Mouse (Mus musculus) myocyte (in vitro differentiated cells): Measurements from ENCODE around the gene Dock4. TPM values are rescaled to one million over a fixed set of nuclear protein-coding genes. Genes with fewer than 3 reads are reported as not detected.

ENCODE experiments used
- H3K27me3 ChIP-seq: one replicate; pipeline ENCODE4 v1.6.1; 2011; ENCODE audit not compliant: control insufficient read depth, insufficient read depth, insufficient read length
- H3K36me3 ChIP-seq: one replicate; pipeline ENCODE4 v1.6.1; 2011; ENCODE audit not compliant: control insufficient read depth, insufficient read depth
- H3K4me2 ChIP-seq: one replicate; pipeline ENCODE4 v1.6.1; 2011; ENCODE audit warnings: low read depth, control low read depth
- H3K4me3 ChIP-seq: one replicate; pipeline ENCODE4 v1.5.1; 2011; ENCODE audit warnings: mild to moderate bottlenecking, control low read depth, moderate library complexity
- H3K79me2 ChIP-seq: one replicate; pipeline ENCODE4 v1.6.1; 2011; ENCODE audit not compliant: control insufficient read depth, insufficient read depth
- H3ac ChIP-seq: one replicate; pipeline ENCODE4 v1.6.1; 2011; ENCODE audit not compliant: control insufficient read depth, insufficient read length
- CEBPB ChIP-seq: IDR thresholded peaks from 2 replicates; pipeline ENCODE4 v1.6.1; 2011; ENCODE audit warnings: mild to moderate bottlenecking, moderate library complexity; ENCODE audit not compliant: poor library complexity, insufficient read depth, severe bottlenecking
- E2F4 ChIP-seq: IDR thresholded peaks from one replicate; pipeline ENCODE4 v1.6.1; 2011; ENCODE audit warnings: mild to moderate bottlenecking, control low read depth, moderate library complexity; ENCODE audit not compliant: insufficient read depth
- MAX ChIP-seq: IDR thresholded peaks from one replicate; pipeline ENCODE4 v1.6.1; 2011; ENCODE audit warnings: low read depth, mild to moderate bottlenecking, control low read depth
- MYOD1 ChIP-seq, 3 experiments: IDR thresholded peaks; one replicate each; pipeline ENCODE4 v1.6.1; 2011; ENCODE audit warnings: control low read depth in 2 of 3, low read depth in 2 of 3, mild to moderate bottlenecking in 2 of 3, moderate library complexity in 1 of 3; ENCODE audit not compliant: insufficient read length in 2 of 3, control insufficient read depth in 1 of 3
- MYOG ChIP-seq, 3 experiments: IDR thresholded peaks; one replicate each; pipeline ENCODE4 v1.6.1; 2011; ENCODE audit warnings: control low read depth in 2 of 3, low read depth in 2 of 3, mild to moderate bottlenecking in 2 of 3; ENCODE audit not compliant: insufficient read length in 2 of 3, control insufficient read depth in 1 of 3, insufficient read depth in 1 of 3
- POLR2A ChIP-seq: IDR thresholded peaks from one replicate; pipeline ENCODE4 v1.6.1; 2011; ENCODE audit warnings: low read depth, mild to moderate bottlenecking, control low read depth, moderate library complexity; ENCODE audit not compliant: insufficient read length
- POLR2AphosphoS2 ChIP-seq: IDR thresholded peaks from one replicate; pipeline ENCODE4 v1.6.1; 2011; ENCODE audit warnings: low read depth, control low read depth; ENCODE audit not compliant: insufficient read length
- REST ChIP-seq: IDR thresholded peaks from one replicate; pipeline ENCODE4 v1.6.1; 2011; ENCODE audit warnings: mild to moderate bottlenecking, control low read depth, moderate library complexity; ENCODE audit not compliant: insufficient read depth, insufficient read length
- SRF ChIP-seq: IDR thresholded peaks from one replicate; pipeline ENCODE4 v1.6.1; 2011; ENCODE audit warnings: low read depth; ENCODE audit not compliant: control insufficient read depth, insufficient read length
- TCF12 ChIP-seq: IDR thresholded peaks from one replicate; pipeline ENCODE4 v1.6.1; 2011; ENCODE audit warnings: mild to moderate bottlenecking, control low read depth; ENCODE audit not compliant: poor library complexity, insufficient read depth, severe bottlenecking
- TCF3 ChIP-seq: IDR thresholded peaks from one replicate; pipeline ENCODE4 v1.6.1; 2011; ENCODE audit warnings: low read depth, control low read depth; ENCODE audit not compliant: insufficient read length
- USF1 ChIP-seq: IDR thresholded peaks from one replicate; pipeline ENCODE4 v1.6.1; 2011; ENCODE audit warnings: low read depth, mild to moderate bottlenecking, control low read depth, moderate library complexity
- polyA plus RNA-seq: library from polyadenylated mRNA; unstranded; fragments of >200 nt; fragmentation: generic; extraction: Trizol; gene quantifications from one replicate; pipeline ENCODE4 v1.2.1, GENCODE M21; 2012; ENCODE audit warnings: missing spikeins

Gene Dock4
- polyA plus RNA-seq, 1 experiment, result 0.73 TPM

- Histone ChIP-seq H3K4me3 (no peak overlapping the region), H3K36me3 (no peaks in the 10 kb centered on the region), H3K27me3 (no peaks in the 10 kb centered on the region), H3K79me2 (no peaks in the 10 kb centered on the region), H3ac (no peak overlapping the region), H3K4me2 (no peak overlapping the region)
- TF ChIP-seq CEBPB, result peak; percentile 75
- no peak for TF ChIP-seq REST
Measured at GRCm38 (mm10) chr12:40582059-40582458, 136.3 kb downstream of the Dock4 start.

- H3K79me2 ChIP-seq, result no peaks in the 10 kb centered on the region
- TF ChIP-seq POLR2A (no peak), MYOD1 (IDR thresholded peaks at IDR 0.05; ENCODE audit: control insufficient read depth in 1 of 3, insufficient read length in 2 of 3, low read depth in 2 of 3) (no peak), MYOG (IDR thresholded peaks at IDR 0.05; ENCODE audit: control insufficient read depth in 1 of 3, insufficient read depth in 1 of 3, insufficient read length in 2 of 3, low read depth in 2 of 3) (no peak), SRF (no peak)
- no peak overlapping the region for H3K4me3 ChIP-seq
- no peak overlapping the region for H3ac ChIP-seq
- H3K36me3 ChIP-seq, result no peaks in the 10 kb centered on the region
- H3K27me3 ChIP-seq, result no peaks in the 10 kb centered on the region
- no peak overlapping the region for H3K4me2 ChIP-seq
Measured at GRCm38 (mm10) chr12:40584526-40585289, 139.0 kb downstream of the Dock4 start.

GRCm38 (mm10) chr12:40585456-40586141, 139.8 kb downstream of the Dock4 start:
- no peak overlapping the region for H3K4me2 ChIP-seq
- H3K27me3 ChIP-seq, result no peaks in the 10 kb centered on the region
- no peak overlapping the region for H3K4me3 ChIP-seq
- no peaks in the 10 kb centered on the region for H3K79me2 ChIP-seq
- H3ac ChIP-seq, result no peak overlapping the region
- no peaks in the 10 kb centered on the region for H3K36me3 ChIP-seq
- TF ChIP-seq REST, result no peak
- no peak for TF ChIP-seq MYOD1 (IDR thresholded peaks at IDR 0.05; ENCODE audit: control insufficient read depth in 1 of 3, insufficient read length in 2 of 3, low read depth in 2 of 3)
- TF ChIP-seq SRF, result no peak
- no peak for TF ChIP-seq USF1
- TF ChIP-seq MYOG (IDR thresholded peaks at IDR 0.05; ENCODE audit: control insufficient read depth in 1 of 3, insufficient read depth in 1 of 3, insufficient read length in 2 of 3, low read depth in 2 of 3), result no peak
- no peak for TF ChIP-seq MAX
- no peak for TF ChIP-seq E2F4

GRCm38 (mm10) chr12:40594161-40594560, 148.4 kb downstream of the Dock4 start:
- no peak overlapping the region for H3K4me3 ChIP-seq
- no peaks in the 10 kb centered on the region for H3K79me2 ChIP-seq
- no peak overlapping the region for H3K4me2 ChIP-seq
- no peak overlapping the region for H3ac ChIP-seq
- no peaks in the 10 kb centered on the region for H3K36me3 ChIP-seq
- TF ChIP-seq TCF12 (no peak), POLR2A (no peak), E2F4 (no peak), SRF (no peak), CEBPB (no peak), MYOD1 (IDR thresholded peaks at IDR 0.05; ENCODE audit: control insufficient read depth in 1 of 3, insufficient read length in 2 of 3, low read depth in 2 of 3) (no peak), REST (no peak)
- no peaks in the 10 kb centered on the region for H3K27me3 ChIP-seq

GRCm38 (mm10) chr12:40595440-40595839, 149.7 kb downstream of the Dock4 start:
- no peaks in the 10 kb centered on the region for H3K27me3 ChIP-seq
- no peak overlapping the region for H3ac ChIP-seq
- H3K36me3 ChIP-seq, result no peaks in the 10 kb centered on the region
- H3K4me3 ChIP-seq, result no peak overlapping the region
- no peaks in the 10 kb centered on the region for H3K79me2 ChIP-seq
- no peak for TF ChIP-seq USF1
- TF ChIP-seq CEBPB, result no peak
- TF ChIP-seq MYOD1 (IDR thresholded peaks at IDR 0.05; ENCODE audit: control insufficient read depth in 1 of 3, insufficient read length in 2 of 3, low read depth in 2 of 3), result no peak
- no peak for TF ChIP-seq TCF3
- no peak for TF ChIP-seq SRF
- no peak overlapping the region for H3K4me2 ChIP-seq

- H3ac ChIP-seq, result no peak overlapping the region
- H3K4me2 ChIP-seq, result no peak overlapping the region
- H3K79me2 ChIP-seq, result no peaks in the 10 kb centered on the region
- no peak overlapping the region for H3K4me3 ChIP-seq
- H3K27me3 ChIP-seq, result no peaks in the 10 kb centered on the region
- TF ChIP-seq E2F4 (no peak), POLR2A (no peak), REST (no peak), POLR2AphosphoS2 (no peak), USF1 (no peak), SRF (no peak), MYOD1 (IDR thresholded peaks at IDR 0.05; ENCODE audit: control insufficient read depth in 1 of 3, insufficient read length in 2 of 3, low read depth in 2 of 3) (no peak), MAX (no peak), MYOG (IDR thresholded peaks at IDR 0.05; ENCODE audit: control insufficient read depth in 1 of 3, insufficient read depth in 1 of 3, insufficient read length in 2 of 3, low read depth in 2 of 3) (no peak), CEBPB (no peak), TCF3 (no peak), TCF12 (no peak)
- H3K36me3 ChIP-seq, result no peaks in the 10 kb centered on the region
Measured at GRCm38 (mm10) chr12:40596020-40596419, 150.3 kb downstream of the Dock4 start.
